In the genomic region with DNA sequence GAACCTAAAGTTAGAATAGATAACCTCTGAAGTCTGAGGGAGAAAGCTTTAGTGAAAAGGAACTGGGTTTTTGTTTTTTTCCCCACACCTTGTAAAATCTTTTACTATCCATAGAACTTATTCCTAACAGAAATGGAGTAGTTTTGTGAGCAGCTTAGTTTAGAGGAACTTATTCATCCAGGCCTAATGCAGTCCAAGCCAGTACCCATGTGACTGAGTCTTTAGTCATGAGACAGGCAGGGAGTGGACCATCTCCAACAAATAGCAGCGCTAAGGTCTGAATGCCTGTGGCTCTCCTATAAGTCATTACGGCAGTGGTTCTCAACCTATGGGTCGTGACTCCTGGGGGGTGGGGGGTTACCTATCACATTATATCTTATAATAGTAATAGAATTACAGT, we compare ENCODE assay signal across 21 mouse cellular contexts. TPM values are rescaled to one million over a fixed set of nuclear protein-coding genes. Genes with fewer than 3 reads are reported as not detected.
DNase-seq lines count a peak whose midpoint lies in the region; TF ChIP-seq lines count a peak whose summit lies in the region.
"Had no signal": no experiment of that assay in that cellular context is flagged by ENCODE, and none has a peak within 500 bp of the region (broad histone marks: within the 10 kb centered on the region; RNA-seq: fewer than 3 reads in every experiment).

No protein-coding gene starts in this region.

- H3K79me2 ChIP-seq in C2C12 (ENCODE audit: control insufficient read depth, insufficient read depth) = no peaks in the 10 kb centered on the region

- H3K4me1 ChIP-seq in brown adipose tissue, adult 24 weeks (ENCODE audit: control insufficient read depth, insufficient read depth, insufficient read length, low read length) = peaks cover 9% of the 10 kb centered on the region; the same call in 1 of the 2 replicates
- H3K4me1 ChIP-seq: forebrain, embryonic 13.5 days; hindbrain, embryonic 10.5 days; intestine, embryonic 15.5 days had no signal

- H3K79me3 ChIP-seq in C2C12 (ENCODE audit: low read depth) = no peaks in the 10 kb centered on the region

- no peaks in the 10 kb centered on the region for H3K36me3 ChIP-seq in C2C12 (ENCODE audit: control insufficient read depth, insufficient read depth)
- H3K36me3 ChIP-seq: embryonic facial prominence, embryonic 12.5 days; hindbrain, embryonic 10.5 days; intestine, embryonic 15.5 days had no signal

- DNase-seq in heart, adult 18-20 months = peak; percentile 28 to 51
- DNase-seq in heart, postnatal 36 days = no peak
- peak; percentile 60 for DNase-seq in 3134 (ENCODE audit: extremely low read depth, insufficient read length, low spot score)
- DNase-seq in lung, postnatal 36 days = no peak
- DNase-seq in spleen, postnatal 10 days (ENCODE audit: low spot score in 2 of 2) = no peak
- DNase-seq in embryo, embryonic 9.5 days (ENCODE audit: extremely low spot score) = no peak
- DNase-seq: adrenal gland, adult 8-10 months; B cell, adult 2 months; cerebellum, adult 18-20 months; cerebellum, postnatal 10 days; embryo, embryonic 11 days; forebrain, postnatal 0 days; gastrocnemius, postnatal 36 days; kidney, adult 18-20 months had no signal

- TF ChIP-seq CTCF in C2C12 (IDR thresholded peaks at IDR 0.05; ENCODE audit: control insufficient read depth, insufficient read depth, insufficient read length) = no peak

- H3K27me3 ChIP-seq in C2C12 (ENCODE audit: control insufficient read depth, insufficient read depth, insufficient read length) = peaks cover 3% of the 10 kb centered on the region
- H3K27me3 ChIP-seq: embryonic facial prominence, embryonic 12.5 days; forebrain, embryonic 13.5 days; intestine, embryonic 15.5 days had no signal

- H3K4me3 ChIP-seq in C2C12 (ENCODE audit: insufficient read depth, poor library complexity, severe bottlenecking) = no peak overlapping the region
- no peak overlapping the region for H3K4me3 ChIP-seq in brown adipose tissue, adult 24 weeks (ENCODE audit: insufficient read depth, low read depth, low read length)
- H3K4me3 ChIP-seq: embryonic facial prominence, embryonic 12.5 days; forebrain, embryonic 13.5 days; hindbrain, embryonic 10.5 days; intestine, embryonic 15.5 days had no signal

- peak overlapping the region; percentile 15; the same call in 1 of the 2 replicates for H3K27ac ChIP-seq in brown adipose tissue, adult 24 weeks (replicated peaks; ENCODE audit: low read depth, low read length)
- H3K27ac ChIP-seq: embryonic facial prominence, embryonic 12.5 days; forebrain, embryonic 13.5 days; hindbrain, embryonic 10.5 days; hindbrain, embryonic 14.5 days; intestine, embryonic 15.5 days had no signal

- no peak overlapping the region for H3ac ChIP-seq in C2C12 (ENCODE audit: control insufficient read depth, insufficient read length, low read depth)

- intact Hi-C loops in heart, postnatal 36 days (cut with DNase I) = no loop called here

TF ChIP-seq in C2C12, 6 proteins besides CTCF, POLR2A, EP300 and RAD21:
- TF ChIP-seq CEBPB (IDR thresholded peaks at IDR 0.05; ENCODE audit: low read depth) (no peak), MAX (IDR thresholded peaks at IDR 0.05) (no peak), USF1 (IDR thresholded peaks at IDR 0.05; ENCODE audit: low read depth) (peak; percentile 58)

RNA-seq across cellular contexts. Expression of a gene that starts 22.3 kb away (rescaled TPM):
- 10 to 100 TPM; 68.0 to 82.0 TPM for total RNA-seq in heart, adult 18-20 months (2021)
- total RNA-seq in heart, postnatal 36 days (2021) = 100 to 1,000 TPM in 1 of 2 experiments, 10 to 100 TPM in 1; 86.3 to 104 TPM
- polyA plus RNA-seq in C2C12 (2012; fragmentation: generic; extraction: Trizol) = 0.01 TPM
- polyA plus RNA-seq in brown adipose tissue, adult 24 weeks (2012; ENCODE audit: insufficient read depth, insufficient read length, missing spikeins) = 23.7 and 36.2 TPM in 2 replicates

Comparison
In these comparisons a context has a peak if more than half of its experiments do, and no peak if none do; other contexts are left out.
1. DNase-seq: peak in heart, adult 18-20 months (2 of 2) and 3134 (single experiment); none in heart, postnatal 36 days (0 of 2), lung, postnatal 36 days (single experiment), spleen, postnatal 10 days (0 of 2) and embryo, embryonic 9.5 days (single experiment).